Mouse (Mus musculus) liver, embryonic 15.5 days (tissue): ENCODE measurements around the gene Pacrg. TPM values are rescaled to one million over a fixed set of nuclear protein-coding genes. Genes with fewer than 3 reads are reported as not detected.

ENCODE experiments used
- ATAC-seq: fragments of 200-750 bp; cut with Nextera tagmentation; 2 replicates; pipeline ENCODE4 v1.8.0; 2017; ENCODE audit warnings: moderate number of reproducible peaks, mild to moderate bottlenecking, moderate library complexity; ENCODE audit not compliant: insufficient read depth
- H3K27ac ChIP-seq: fragments of 300-500 bp; sonication (generic); replicated peaks from 2 replicates; pipeline ENCODE4 v1.5.1; 2015; ENCODE audit warnings: mild to moderate bottlenecking, inconsistent platforms
- H3K27me3 ChIP-seq: fragments of 300-500 bp; sonication (generic); 2 replicates; pipeline ENCODE4 v1.6.1; 2015; ENCODE audit warnings: mild to moderate bottlenecking, inconsistent platforms
- H3K36me3 ChIP-seq: fragments of 300-500 bp; sonication (generic); replicated peaks from 2 replicates; pipeline ENCODE4 v1.6.1; 2015; ENCODE audit warnings: moderate library complexity, mild to moderate bottlenecking, inconsistent platforms
- H3K4me1 ChIP-seq: fragments of 300-500 bp; sonication (generic); replicated peaks from 2 replicates; pipeline ENCODE4 v1.6.1; 2015; ENCODE audit warnings: inconsistent platforms
- H3K4me2 ChIP-seq: fragments of 300-500 bp; sonication (generic); 2 replicates; pipeline ENCODE4 v1.6.1; 2015; ENCODE audit warnings: moderate library complexity, mild to moderate bottlenecking, inconsistent platforms
- H3K4me3 ChIP-seq: fragments of 300-500 bp; sonication (generic); replicated peaks from 2 replicates; pipeline ENCODE4 v1.5.1; 2015; ENCODE audit warnings: mild to moderate bottlenecking, inconsistent platforms
- H3K9ac ChIP-seq: fragments of 300-500 bp; sonication (generic); 2 replicates; pipeline ENCODE4 v1.6.1; 2015; ENCODE audit warnings: moderate library complexity, mild to moderate bottlenecking, inconsistent platforms
- H3K9me3 ChIP-seq: fragments of 300-500 bp; sonication (generic); replicated peaks from 2 replicates; pipeline ENCODE4 v1.6.1; 2016; ENCODE audit warnings: inconsistent platforms
- WGBS: fragments of 180-500 bp; shearing (Covaris S2); methylation state at CpG from one replicate; pipeline ENCODE4 v1.1.7; 2015; ENCODE audit warnings: mixed read lengths; ENCODE audit not compliant: insufficient replicate concordance; 5-methylcytosine and 5-hydroxymethylcytosine counted together
- polyA plus RNA-seq: library from polyadenylated mRNA; unstranded; fragments of >200 nt; fragmentation: Nextera tagmentation; extraction: Ambion mirVana; gene quantifications from 2 replicates; pipeline ENCODE4 v1.2.1, GENCODE M21; 2015

Pacrg gene
- polyA plus RNA-seq, 1 experiment from 2014 or later = not detected

DNA sequence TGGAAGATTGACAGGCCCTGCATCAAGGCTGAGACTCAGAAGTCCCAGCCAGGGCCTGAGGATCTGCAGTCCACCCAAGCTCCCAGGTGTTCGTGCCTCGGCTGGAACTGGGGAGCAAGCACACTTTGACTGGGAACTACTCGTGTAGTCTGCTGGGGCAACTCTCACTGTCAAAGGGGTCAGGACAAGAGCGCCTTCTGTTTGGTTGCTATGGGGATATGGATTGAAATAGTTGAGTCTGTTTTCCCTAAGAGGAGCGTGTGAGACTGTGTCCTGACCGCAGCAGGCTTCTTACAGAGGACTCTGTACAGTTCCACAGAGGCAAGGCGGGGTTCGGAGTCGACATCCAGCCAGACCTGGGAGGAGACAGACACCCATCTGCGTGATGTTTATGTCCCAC lies 440.4 kb downstream of the Pacrg start:
- H3K27me3 ChIP-seq = no peaks in the 10 kb centered on the region
- no peak overlapping the region for H3K27ac ChIP-seq
- H3K4me2 ChIP-seq = no peak overlapping the region
- H3K9me3 ChIP-seq = no peaks in the 10 kb centered on the region
- H3K36me3 ChIP-seq = no peaks in the 10 kb centered on the region
- H3K4me1 ChIP-seq = 0 out of 2 replicates have a peak, but pooled peaks cover 4% of the 10 kb centered on the region
- ATAC-seq = peak; percentile 44; the same call in 1 of the 2 replicates
- H3K9ac ChIP-seq = no peak overlapping the region
- WGBS = 61% methylated on average over 10 of the region's 10 CpGs
- H3K4me3 ChIP-seq = no peak overlapping the region

DNA sequence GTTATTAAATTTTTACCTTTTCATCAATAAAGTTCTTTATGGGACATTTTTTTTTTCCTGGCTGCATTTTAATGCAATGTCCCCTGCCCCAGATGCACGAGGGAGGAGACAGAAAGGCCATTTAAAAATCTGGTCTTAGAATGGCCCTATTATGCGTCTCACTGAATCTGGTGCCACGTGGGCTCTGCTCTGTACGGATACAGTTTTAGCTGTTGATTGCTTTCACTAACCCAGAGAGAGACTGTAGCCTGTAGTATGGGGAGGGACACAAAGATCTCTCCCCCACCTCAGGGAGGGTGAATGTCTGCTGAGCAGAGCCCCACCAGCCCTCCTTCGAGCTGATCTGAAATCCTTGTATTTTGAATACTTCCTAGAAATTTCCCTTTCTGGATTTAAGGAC lies 441.2 kb downstream of the Pacrg start:
- Histone ChIP-seq H3K4me2 (no peak overlapping the region), H3K9ac (no peak overlapping the region), H3K4me3 (no peak overlapping the region), H3K9me3 (no peaks in the 10 kb centered on the region), H3K27me3 (no peaks in the 10 kb centered on the region), H3K4me1 (0 out of 2 replicates have a peak, but pooled peaks cover 4% of the 10 kb centered on the region), H3K36me3 (no peaks in the 10 kb centered on the region), H3K27ac (no peak overlapping the region)
- WGBS = 69% methylated on average over 5 of the region's 5 CpGs
- no peak for ATAC-seq

DNA sequence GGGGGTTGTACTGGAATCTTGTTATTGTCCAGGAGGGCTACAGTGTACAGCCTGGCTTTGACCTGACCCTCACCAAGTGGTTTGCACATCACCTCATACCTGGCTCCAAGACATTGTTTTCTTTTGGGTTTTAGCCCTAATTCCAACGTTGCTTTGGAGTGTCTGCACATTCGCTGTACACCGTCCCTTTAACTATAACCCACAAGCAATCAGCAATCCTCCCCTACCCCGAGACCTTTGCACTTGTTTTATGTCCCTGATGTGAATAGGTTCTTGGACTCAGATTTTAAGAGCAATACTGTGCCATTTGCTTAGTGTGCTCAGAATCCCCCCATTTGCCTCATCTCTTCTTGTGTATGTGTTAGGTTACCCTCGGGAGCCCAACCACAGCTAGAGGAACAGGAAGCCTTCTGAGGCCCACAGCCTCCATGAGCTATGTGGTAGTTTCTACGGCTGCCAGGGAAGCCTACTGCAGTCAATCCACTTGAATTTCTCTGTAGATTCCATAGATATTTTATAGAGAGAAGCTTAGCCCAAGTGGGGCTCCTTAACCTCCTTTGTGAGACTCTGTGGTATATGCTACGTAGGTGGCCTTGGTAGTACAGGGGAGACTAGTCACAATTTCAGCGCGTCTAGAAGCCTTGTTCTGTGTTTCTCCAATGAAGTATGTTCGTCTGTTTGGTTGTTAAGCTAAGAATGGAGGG lies 442.0 kb downstream of the Pacrg start:
- H3K27ac ChIP-seq = no peak overlapping the region
- WGBS = 43% methylated on average over 10 of the region's 10 CpGs
- H3K27me3 ChIP-seq = no peaks in the 10 kb centered on the region
- H3K9me3 ChIP-seq = no peaks in the 10 kb centered on the region
- 0 out of 2 replicates have a peak, but pooled peaks cover 4% of the 10 kb centered on the region for H3K4me1 ChIP-seq
- no peak for ATAC-seq
- no peak overlapping the region for H3K4me2 ChIP-seq
- H3K9ac ChIP-seq = no peak overlapping the region
- no peak overlapping the region for H3K4me3 ChIP-seq
- H3K36me3 ChIP-seq = no peaks in the 10 kb centered on the region

DNA sequence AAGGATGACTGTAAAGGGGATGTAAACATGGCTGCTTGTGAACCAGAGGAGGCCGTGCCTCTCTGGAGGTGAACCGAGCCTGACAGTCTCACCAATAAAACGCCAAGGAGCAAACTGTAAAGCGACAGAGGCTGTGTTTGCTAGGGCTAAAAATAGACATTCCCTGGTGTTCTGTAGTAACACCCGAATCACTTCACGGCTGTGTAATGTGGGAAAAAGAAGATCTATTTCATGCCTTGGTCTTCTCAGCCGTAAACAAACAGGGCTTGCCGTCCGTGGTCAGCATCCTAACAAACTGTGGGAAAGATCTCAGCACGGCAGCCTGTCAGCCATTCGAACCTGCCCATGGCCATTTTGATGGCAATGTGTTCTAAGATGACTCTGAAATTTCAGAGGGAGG lies 442.8 kb downstream of the Pacrg start:
- H3K4me1 ChIP-seq = 0 out of 2 replicates have a peak, but pooled peaks cover 4% of the 10 kb centered on the region
- 52% methylated on average over 11 of the region's 11 CpGs for WGBS
- H3K4me2 ChIP-seq = no peak overlapping the region
- ATAC-seq = no peak
- H3K4me3 ChIP-seq = no peak overlapping the region
- no peaks in the 10 kb centered on the region for H3K27me3 ChIP-seq
- no peaks in the 10 kb centered on the region for H3K9me3 ChIP-seq
- H3K9ac ChIP-seq = no peak overlapping the region
- H3K36me3 ChIP-seq = no peaks in the 10 kb centered on the region
- H3K27ac ChIP-seq = no peak overlapping the region

DNA sequence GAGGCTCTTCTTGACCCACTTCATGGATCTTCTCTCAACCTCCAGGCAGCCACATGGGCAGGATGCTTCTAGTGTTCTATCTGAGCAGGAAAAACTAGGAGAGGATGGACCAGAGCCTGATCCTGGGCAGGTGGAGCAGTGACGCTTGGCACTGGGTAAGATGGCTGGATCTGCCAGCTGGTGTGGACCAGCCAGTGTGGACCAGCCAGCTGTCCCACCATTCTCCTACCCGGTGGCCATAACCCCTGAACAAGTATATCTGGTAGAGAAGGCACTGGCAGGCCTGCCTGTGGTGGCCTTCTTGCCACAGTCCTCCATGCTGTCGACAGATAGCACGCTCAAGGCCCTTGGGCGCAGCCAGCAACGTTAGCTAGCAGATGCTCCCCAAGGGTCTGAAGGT lies 443.2 kb downstream of the Pacrg start:
- no peaks in the 10 kb centered on the region for H3K27me3 ChIP-seq
- H3K4me1 ChIP-seq = 0 out of 2 replicates have a peak, but pooled peaks cover 4% of the 10 kb centered on the region
- no peaks in the 10 kb centered on the region for H3K36me3 ChIP-seq
- WGBS = 63% methylated on average over 6 of the region's 6 CpGs
- H3K4me2 ChIP-seq = no peak overlapping the region
- no peak overlapping the region for H3K4me3 ChIP-seq
- no peaks in the 10 kb centered on the region for H3K9me3 ChIP-seq
- ATAC-seq = no peak
- H3K27ac ChIP-seq = no peak overlapping the region
- no peak overlapping the region for H3K9ac ChIP-seq

DNA sequence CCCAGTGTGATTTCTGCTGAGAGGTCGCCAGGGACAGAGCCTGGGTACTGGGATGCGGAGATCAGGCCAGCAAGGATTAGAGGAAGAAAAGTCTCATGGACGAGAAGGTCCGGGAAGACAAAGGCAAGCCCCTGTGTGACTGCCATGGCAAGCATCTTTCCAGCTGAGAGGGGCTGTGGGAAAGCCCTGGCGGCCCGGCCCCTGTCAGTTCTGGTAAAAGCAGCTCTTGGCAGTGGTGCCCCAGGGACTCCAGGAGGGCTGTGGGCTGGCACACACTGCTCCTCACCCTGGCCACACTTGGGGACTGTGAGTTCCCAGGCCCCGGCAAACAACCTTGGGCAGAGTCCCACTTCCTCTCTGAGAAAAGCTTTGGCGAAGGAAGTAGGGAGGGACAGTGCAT lies 445.3 kb downstream of the Pacrg start:
- Histone ChIP-seq H3K27me3 (no peaks in the 10 kb centered on the region), H3K4me2 (no peak overlapping the region), H3K4me3 (no peak overlapping the region), H3K36me3 (no peaks in the 10 kb centered on the region), H3K9me3 (no peaks in the 10 kb centered on the region), H3K4me1 (0 out of 2 replicates have a peak, but pooled peaks cover 4% of the 10 kb centered on the region), H3K27ac (no peak overlapping the region), H3K9ac (no peak overlapping the region)
- 45% methylated on average over 8 of the region's 8 CpGs for WGBS
- no peak for ATAC-seq

DNA sequence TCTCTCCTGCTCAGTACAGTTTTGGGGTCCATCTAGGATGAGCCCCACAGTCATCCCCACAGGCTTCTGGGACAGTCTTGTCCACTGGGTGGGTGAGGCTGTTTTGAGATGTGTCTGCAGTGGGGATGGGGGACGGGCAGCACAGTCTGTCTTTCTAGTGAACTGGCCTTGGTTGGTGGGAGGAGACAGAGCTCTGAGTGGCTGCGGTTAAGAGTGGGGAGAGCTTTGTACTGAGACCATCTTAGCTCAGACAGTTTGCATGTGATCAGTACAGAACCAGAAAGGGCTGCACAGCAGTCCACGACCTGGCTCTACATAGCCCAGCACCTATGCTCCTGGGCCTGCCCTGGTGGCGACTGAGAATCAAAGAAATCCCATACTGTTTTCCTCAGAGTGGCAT lies 446.3 kb downstream of the Pacrg start:
- WGBS = 40% methylated on average over 4 of the region's 4 CpGs
- Histone ChIP-seq H3K4me1 (0 out of 2 replicates have a peak, but pooled peaks cover 4% of the 10 kb centered on the region), H3K4me2 (no peak overlapping the region), H3K9ac (no peak overlapping the region), H3K4me3 (no peak overlapping the region), H3K27me3 (no peaks in the 10 kb centered on the region), H3K36me3 (no peaks in the 10 kb centered on the region), H3K9me3 (no peaks in the 10 kb centered on the region), H3K27ac (no peak overlapping the region)
- no peak for ATAC-seq

DNA sequence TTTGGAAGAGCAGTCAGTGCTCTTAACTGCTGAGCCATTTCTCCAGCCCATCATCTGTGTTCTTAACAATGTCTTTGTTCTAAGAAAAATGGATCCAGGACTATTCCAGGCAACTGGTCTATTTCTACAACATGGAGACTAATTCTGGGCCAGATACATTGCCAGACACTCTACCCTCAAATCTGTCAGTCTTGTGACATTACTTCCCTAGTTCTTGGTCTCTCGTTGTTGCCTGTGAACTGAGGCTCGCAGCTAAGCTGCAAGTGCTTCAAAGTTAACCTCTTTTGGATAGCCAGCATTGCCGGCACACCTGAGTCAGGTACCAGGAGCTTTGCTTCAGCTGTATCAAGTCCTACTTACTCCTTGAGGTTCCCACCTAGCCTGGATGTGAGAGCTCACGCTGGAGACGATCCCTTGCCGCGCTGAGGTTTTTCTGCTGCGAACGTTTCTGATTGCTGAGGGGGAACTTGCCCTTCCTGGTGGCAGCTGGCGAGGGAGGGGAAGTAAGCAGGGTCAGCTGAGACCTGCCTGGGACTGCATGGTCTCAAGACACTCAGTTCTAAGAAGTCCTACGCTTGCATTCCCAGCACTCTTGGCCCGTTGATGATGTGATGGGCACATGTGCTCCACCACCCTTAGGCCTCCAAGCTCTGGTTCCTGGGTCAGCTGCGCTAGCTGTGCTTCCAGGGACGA lies 447.6 kb downstream of the Pacrg start:
- H3K36me3 ChIP-seq = no peaks in the 10 kb centered on the region
- no peak overlapping the region for H3K27ac ChIP-seq
- no peak overlapping the region for H3K4me3 ChIP-seq
- H3K4me2 ChIP-seq = no peak overlapping the region
- H3K27me3 ChIP-seq = no peaks in the 10 kb centered on the region
- WGBS = 22% methylated on average over 14 of the region's 14 CpGs
- ATAC-seq = 0 out of 2 replicates have a peak, but pooled peaks have one; percentile 26
- no peak overlapping the region for H3K9ac ChIP-seq
- no peaks in the 10 kb centered on the region for H3K4me1 ChIP-seq
- H3K9me3 ChIP-seq = no peaks in the 10 kb centered on the region

DNA sequence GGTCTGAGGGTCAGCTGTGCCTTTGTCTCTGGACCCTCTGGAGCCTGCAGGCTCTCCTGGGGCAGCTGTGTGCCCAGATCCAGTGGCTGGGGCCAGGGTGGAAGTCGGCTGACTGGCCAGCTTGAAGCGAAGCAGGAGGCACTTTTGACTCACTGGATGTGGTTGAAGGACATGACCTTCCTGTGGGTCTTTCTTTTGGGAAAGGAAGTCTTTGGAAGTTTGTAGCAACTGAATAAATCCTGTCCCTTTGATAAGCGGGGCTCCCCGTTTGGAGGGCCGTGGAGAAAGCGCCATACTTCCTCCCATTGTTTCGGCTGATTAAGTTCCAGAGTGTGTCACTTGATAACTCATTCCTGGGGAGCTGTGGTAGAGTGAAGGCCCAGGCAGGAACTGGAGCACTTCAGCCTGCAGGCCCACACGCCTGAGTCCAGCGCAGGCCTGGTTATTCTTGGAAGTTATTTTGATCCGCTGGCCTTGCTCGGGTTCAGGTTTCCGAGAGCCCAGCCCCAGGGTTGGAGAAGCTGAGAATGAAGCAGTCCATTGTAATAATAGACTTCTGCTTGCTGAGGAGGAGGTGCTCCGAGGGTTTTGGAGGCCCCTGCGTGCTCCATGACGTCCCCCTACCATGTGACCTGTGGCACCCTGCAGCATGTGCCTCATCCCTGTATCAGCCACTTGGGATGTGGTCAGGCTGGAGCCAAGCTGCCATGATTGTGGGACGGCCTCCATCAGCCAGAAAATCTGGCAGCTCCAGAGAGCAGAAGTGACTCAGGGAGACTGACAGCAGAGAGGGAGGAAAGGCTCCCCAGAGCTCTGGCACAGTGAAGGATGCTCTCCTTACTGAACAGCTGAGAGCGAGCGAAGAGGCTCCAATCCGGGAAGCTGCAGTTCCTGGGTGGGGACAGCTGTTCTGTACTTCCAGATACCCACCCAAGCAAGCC lies 449.6 kb downstream of the Pacrg start:
- peak overlapping the region; percentile 48; the same call in 1 of the 2 replicates for H3K27ac ChIP-seq
- no peak overlapping the region for H3K9ac ChIP-seq
- H3K9me3 ChIP-seq = no peaks in the 10 kb centered on the region
- no peak overlapping the region for H3K4me3 ChIP-seq
- peak; percentile 65 for ATAC-seq
- no peak overlapping the region for H3K4me2 ChIP-seq
- 39% methylated on average over 19 of the region's 19 CpGs for WGBS
- H3K27me3 ChIP-seq = no peaks in the 10 kb centered on the region
- no peaks in the 10 kb centered on the region for H3K36me3 ChIP-seq
- H3K4me1 ChIP-seq = no peaks in the 10 kb centered on the region

DNA sequence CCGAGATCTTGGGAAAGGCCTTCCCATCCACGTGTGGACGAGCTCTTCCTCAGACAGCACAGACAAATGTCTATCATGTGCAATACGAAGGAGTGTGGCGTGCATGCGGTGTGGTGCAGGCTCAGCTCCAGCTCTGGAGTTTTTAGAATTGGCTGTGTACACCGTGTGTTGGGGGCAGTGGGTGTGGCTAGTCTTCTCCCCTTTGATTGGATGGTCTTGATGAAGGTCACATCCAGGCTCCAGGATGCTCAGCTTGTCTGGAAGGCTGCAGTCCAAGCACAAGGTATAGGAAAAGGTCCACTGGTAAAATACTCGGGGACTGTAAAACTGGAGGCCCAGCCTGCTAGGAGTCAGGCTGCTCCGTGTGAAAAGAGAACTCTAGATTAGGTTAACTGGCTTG lies 450.4 kb downstream of the Pacrg start:
- no peak overlapping the region for H3K4me2 ChIP-seq
- H3K36me3 ChIP-seq = no peaks in the 10 kb centered on the region
- no peak overlapping the region for H3K4me3 ChIP-seq
- H3K27ac ChIP-seq = no peak overlapping the region
- ATAC-seq = no peak
- H3K27me3 ChIP-seq = no peaks in the 10 kb centered on the region
- 61% methylated on average over 9 of the region's 9 CpGs for WGBS
- H3K4me1 ChIP-seq = no peaks in the 10 kb centered on the region
- H3K9ac ChIP-seq = no peak overlapping the region
- no peaks in the 10 kb centered on the region for H3K9me3 ChIP-seq

DNA sequence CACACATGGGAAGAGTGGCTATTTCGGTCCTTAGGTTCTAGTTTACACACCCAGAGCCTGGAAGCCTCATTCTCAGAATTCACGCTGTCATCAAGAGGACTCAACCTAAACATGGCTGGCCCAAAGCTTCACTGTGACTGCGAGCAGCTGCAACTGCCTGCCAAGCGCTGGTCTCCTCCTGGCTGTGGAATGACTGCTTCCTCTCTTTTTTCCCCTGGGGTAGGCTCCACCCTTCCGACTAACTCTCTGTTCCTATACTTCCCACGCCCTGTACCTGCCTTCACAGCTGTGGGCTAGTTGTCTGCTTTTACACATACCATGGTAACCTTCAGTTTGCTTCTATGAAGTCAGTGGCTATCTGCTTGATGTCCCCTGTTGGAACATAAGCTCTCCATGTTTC lies 453.6 kb downstream of the Pacrg start:
- Histone ChIP-seq H3K27me3 (no peaks in the 10 kb centered on the region), H3K36me3 (no peaks in the 10 kb centered on the region), H3K4me2 (no peak overlapping the region), H3K9ac (no peak overlapping the region), H3K27ac (no peak overlapping the region), H3K9me3 (no peaks in the 10 kb centered on the region), H3K4me1 (no peaks in the 10 kb centered on the region), H3K4me3 (no peak overlapping the region)
- ATAC-seq = no peak
- 55% methylated on average over 6 of the region's 6 CpGs for WGBS
